Mouse (Mus musculus): ENCODE measurements at regions not wholly inside any gene's neighbourhood (a gene's known extent, or its start where the extent isn't known, plus 50 kb on each side); places are given as distances from the start of the nearest gene placed in this dataset.

DNA sequence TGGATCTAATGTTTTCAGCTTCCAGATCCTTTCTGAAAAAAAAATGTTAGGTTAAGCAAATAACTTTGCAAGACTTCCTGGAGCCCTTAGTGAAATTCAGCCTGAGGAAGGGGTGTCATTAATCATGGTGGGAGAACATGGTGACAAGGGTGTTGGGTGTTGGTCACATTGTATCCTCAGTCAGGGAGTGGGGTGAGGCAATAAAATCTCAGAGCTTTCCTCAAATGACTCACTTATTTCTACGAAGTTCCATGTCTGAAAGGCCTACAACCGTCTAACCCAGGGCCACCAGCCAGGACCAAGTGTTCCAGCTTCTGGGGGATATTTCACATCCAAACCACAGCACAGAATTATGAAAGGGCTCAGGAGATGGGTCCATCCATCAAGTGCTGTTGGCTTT lies 117.7 kb upstream of the Nr2f2 start:
- no peak for TF ChIP-seq CTCF (IDR thresholded peaks at IDR 0.05; ENCODE audit: extremely low read depth, insufficient read length, insufficient replicate concordance, low read depth, low read length)
- no peak for TF ChIP-seq POLR2A (IDR thresholded peaks at IDR 0.05; ENCODE audit: low read depth, low read length)
